Mouse (Mus musculus) embryonic facial prominence, embryonic 11.5 days (tissue): ENCODE data around the gene Mapk9. TPM values are rescaled to one million over a fixed set of nuclear protein-coding genes. Genes with fewer than 3 reads are reported as not detected.
A peak's percentile ranks its signal among the peaks of the same experiment; 100 is the strongest.

ENCODE experiments used
- ATAC-seq: fragments of 200-750 bp; cut with Nextera tagmentation; replicated peaks from 2 replicates; pipeline ENCODE4 v1.8.0; 2017; ENCODE audit warnings: low read depth; ENCODE audit not compliant: insufficient number of reproducible peaks, low FRiP score, low TSS enrichment
- DNase-seq: peaks from one replicate; pipeline ENCODE4 v3.0.0-alpha.2; 2015; ENCODE audit warnings: low spot score
- H3K27ac ChIP-seq: fragments of 300-500 bp; sonication (generic); replicated peaks from 2 replicates; pipeline ENCODE4 v1.5.1; 2014; ENCODE audit warnings: mild to moderate bottlenecking, low read depth, low read length, control low read depth
- H3K27me3 ChIP-seq: fragments of 300-500 bp; sonication (generic); 2 replicates; pipeline ENCODE4 v1.6.1; 2014; ENCODE audit warnings: mild to moderate bottlenecking, low read length, moderate library complexity, mixed read lengths; ENCODE audit not compliant: control insufficient read depth, insufficient read depth
- H3K36me3 ChIP-seq: fragments of 300-500 bp; sonication (generic); replicated peaks from 2 replicates; pipeline ENCODE4 v1.6.1; 2014; ENCODE audit warnings: low read depth, mild to moderate bottlenecking, low read length, moderate library complexity, mixed read lengths; ENCODE audit not compliant: control insufficient read depth, insufficient read depth
- H3K4me1 ChIP-seq: fragments of 300-500 bp; sonication (generic); 2 replicates; pipeline ENCODE4 v1.6.1; 2014; ENCODE audit warnings: low read length, mixed read lengths; ENCODE audit not compliant: control insufficient read depth, insufficient read depth
- H3K4me2 ChIP-seq: fragments of 300-500 bp; sonication (generic); 2 replicates; pipeline ENCODE4 v1.6.1; 2014; ENCODE audit warnings: low read depth, mild to moderate bottlenecking, control low read depth, low read length, moderate library complexity
- H3K4me3 ChIP-seq: fragments of 300-500 bp; sonication (generic); 2 replicates; pipeline ENCODE4 v1.5.1; 2014; ENCODE audit warnings: low read depth, low read length, control low read depth
- H3K9ac ChIP-seq: fragments of 300-500 bp; sonication (generic); replicated peaks from 2 replicates; pipeline ENCODE4 v1.6.1; 2014; ENCODE audit warnings: mild to moderate bottlenecking, control low read depth, low read length
- H3K9me3 ChIP-seq: fragments of 300-500 bp; sonication (generic); replicated peaks from 2 replicates; pipeline ENCODE4 v1.6.1; 2016; ENCODE audit warnings: mild to moderate bottlenecking, low read length, inconsistent platforms, mixed read lengths; ENCODE audit not compliant: control insufficient read depth
- WGBS: fragments of 180-500 bp; shearing (Covaris S2); extraction: QIAGEN DNeasy Blood & Tissue Kit; methylation state at CpG from one replicate; pipeline ENCODE4 v1.1.7; 2014; 5-methylcytosine and 5-hydroxymethylcytosine counted together
- polyA plus RNA-seq: library from polyadenylated mRNA; unstranded; fragments of >200 nt; fragmentation: Nextera tagmentation; extraction: Ambion mirVana; gene quantifications from 2 replicates; pipeline ENCODE4 v1.2.1, GENCODE M21; 2014

The Mapk9 gene
- polyA plus RNA-seq, 1 experiment from 2014 or later, result 43.1 TPM

- H3K27me3 ChIP-seq, result peaks cover 20% of the 10 kb centered on the region
- DNase-seq, result peak; percentile 83
Measured at GRCm38 (mm10) chr11:49901659-49902458, 55.3 kb downstream of the Mapk9 start, which contains the start of gene Rasgef1c. Gene Rasgef1c (plus strand): TSS chr11:49901835.

GRCm38 (mm10) chr11:49903333-49903732, 56.8 kb downstream of the Mapk9 start:
- Histone ChIP-seq H3K4me3 (no peak overlapping the region), H3K36me3 (no peaks in the 10 kb centered on the region), H3K27ac (no peak overlapping the region), H3K4me1 (no peaks in the 10 kb centered on the region), H3K4me2 (no peak overlapping the region), H3K9me3 (no peaks in the 10 kb centered on the region), H3K9ac (no peak overlapping the region), H3K27me3 (peaks cover 20% of the 10 kb centered on the region)
- peak; percentile 67 for DNase-seq
- no peak for ATAC-seq
- 10% methylated on average over 7 of the region's 7 CpGs for WGBS

More at GRCm38 (mm10) chr11:49901659-49902458, 55.3 kb downstream of the Mapk9 start, which contains the start of gene Rasgef1c:
- ATAC-seq, result peak; percentile 81; the same call in 1 of the 2 replicates
- Histone ChIP-seq H3K9ac (peak within 1 kb of the TSS; percentile 37), H3K36me3 (no peaks in the 10 kb centered on the region), H3K4me3 (peak within 1 kb of the TSS; percentile 60), H3K4me1 (no peaks in the 10 kb centered on the region), H3K27ac (no peak within 1 kb of the TSS), H3K4me2 (peak within 1 kb of the TSS; percentile 100), H3K9me3 (no peaks in the 10 kb centered on the region)
- 3% methylated on average over 79 of the region's 99 CpGs for WGBS

DNA sequence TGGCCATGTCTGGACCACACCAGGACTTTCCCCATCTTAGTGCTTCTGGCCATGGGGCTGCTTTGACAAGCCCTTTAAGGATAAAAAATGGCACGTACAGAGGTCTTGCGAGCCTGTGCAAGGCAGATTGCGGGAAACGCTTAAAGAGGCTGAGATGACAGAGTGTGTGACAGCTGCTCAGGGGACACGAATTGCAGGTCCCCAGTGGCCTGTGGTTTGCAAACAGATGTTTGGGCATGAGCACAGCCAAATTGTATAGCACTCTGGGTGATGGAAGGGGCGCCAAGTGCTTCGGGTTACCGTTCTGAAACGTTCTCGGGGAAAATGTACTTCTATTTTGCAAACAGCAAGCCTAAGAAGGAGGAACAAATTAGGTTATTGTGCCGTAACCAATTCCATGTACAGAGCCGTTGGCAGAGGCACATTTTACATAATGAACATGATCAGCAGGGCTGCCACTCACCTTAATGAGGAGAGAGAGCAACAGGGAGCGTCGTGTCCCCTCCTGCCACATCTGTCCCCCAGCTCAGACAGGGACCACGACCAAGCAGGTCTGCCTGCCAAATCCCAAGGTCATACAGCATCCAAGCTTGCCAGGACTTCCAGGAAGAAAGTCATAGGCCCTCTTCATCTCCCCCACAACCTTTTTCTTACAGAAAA, 72.1 kb downstream of the Mapk9 start:
- Histone ChIP-seq H3K9me3 (no peaks in the 10 kb centered on the region), H3K27me3 (no peaks in the 10 kb centered on the region), H3K4me1 (no peaks in the 10 kb centered on the region), H3K27ac (no peak overlapping the region), H3K36me3 (no peaks in the 10 kb centered on the region), H3K4me2 (no peak overlapping the region), H3K4me3 (no peak overlapping the region), H3K9ac (no peak overlapping the region)
- no peak for ATAC-seq
- 67% methylated on average over 15 of the region's 15 CpGs for WGBS
- no peak for DNase-seq

DNA sequence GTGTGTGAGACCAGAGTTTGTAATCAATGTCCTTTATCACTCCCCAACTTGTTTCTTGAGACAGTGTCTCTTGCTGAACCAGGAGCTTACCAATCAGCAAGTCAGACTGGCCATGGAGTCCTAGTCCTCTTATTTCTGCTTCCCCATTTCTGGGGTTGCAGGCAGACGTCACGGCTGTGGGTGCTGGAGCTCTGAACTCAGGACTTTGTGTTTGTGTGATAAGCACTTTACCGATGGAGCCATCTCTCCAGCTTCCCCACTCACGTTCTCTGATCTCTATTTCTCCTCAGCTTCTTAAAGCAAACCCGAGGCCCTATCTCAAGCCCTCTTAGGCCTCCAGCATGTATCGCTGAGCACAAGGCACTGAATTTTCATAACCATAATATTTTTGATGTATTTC, 72.8 kb downstream of the Mapk9 start:
- Histone ChIP-seq H3K4me2 (no peak overlapping the region), H3K36me3 (no peaks in the 10 kb centered on the region), H3K9ac (no peak overlapping the region), H3K27ac (no peak overlapping the region), H3K4me1 (no peaks in the 10 kb centered on the region), H3K9me3 (no peaks in the 10 kb centered on the region), H3K4me3 (no peak overlapping the region), H3K27me3 (no peaks in the 10 kb centered on the region)
- ATAC-seq, result no peak
- DNase-seq, result no peak
- WGBS, result 87% methylated on average over 6 of the region's 6 CpGs

DNA sequence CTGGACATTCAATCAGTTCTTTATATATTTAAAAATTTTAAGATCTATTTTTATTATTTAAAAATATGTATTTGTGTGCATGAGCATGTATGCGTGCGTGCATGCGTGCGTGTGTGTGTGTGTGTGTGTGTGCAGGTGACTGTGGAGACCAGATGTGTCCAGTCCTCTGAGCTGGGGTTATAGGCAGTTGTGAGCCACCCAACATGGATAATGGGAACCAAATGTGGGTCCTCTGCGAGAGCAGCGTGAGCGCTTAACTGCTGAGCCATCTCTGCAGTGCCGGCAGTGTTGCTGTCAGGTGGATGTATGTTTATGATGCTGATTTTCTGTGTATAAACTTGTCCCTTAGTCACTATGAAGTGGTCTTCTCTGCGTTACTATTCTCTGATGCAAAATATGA, 77.0 kb downstream of the Mapk9 start:
- no peaks in the 10 kb centered on the region; the same call in 1 of the 2 replicates for H3K4me1 ChIP-seq
- no peaks in the 10 kb centered on the region for H3K27me3 ChIP-seq
- DNase-seq, result peak; percentile 71
- H3K9ac ChIP-seq, result no peak overlapping the region
- WGBS, result 51% methylated on average over 9 of the region's 9 CpGs
- H3K4me3 ChIP-seq, result no peak overlapping the region
- no peak overlapping the region for H3K27ac ChIP-seq
- no peaks in the 10 kb centered on the region for H3K9me3 ChIP-seq
- H3K4me2 ChIP-seq, result no peak overlapping the region
- H3K36me3 ChIP-seq, result no peaks in the 10 kb centered on the region
- ATAC-seq, result no peak

GRCm38 (mm10) chr11:49926183-49926582, 79.6 kb downstream of the Mapk9 start:
- H3K4me3 ChIP-seq, result no peak overlapping the region
- no peak for ATAC-seq

DNA sequence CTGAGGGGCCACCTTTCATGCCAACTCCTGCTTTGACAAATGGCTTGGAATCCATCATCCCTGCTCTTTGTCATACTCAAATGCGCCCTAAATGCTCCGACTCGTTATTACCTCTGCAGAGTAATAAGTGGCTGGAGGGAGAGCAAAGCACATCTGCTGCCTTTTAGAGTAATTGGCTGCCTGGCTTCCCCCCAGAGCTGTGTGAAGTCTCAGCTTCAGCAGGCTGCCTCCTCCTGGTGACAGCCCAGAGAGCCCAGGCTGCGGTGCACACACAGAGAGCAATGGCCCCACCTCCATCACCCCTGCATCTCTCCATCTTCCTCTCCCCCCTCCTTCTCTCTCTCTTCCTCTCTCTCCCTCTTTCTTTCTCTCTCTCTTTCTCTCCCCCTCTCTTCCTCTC, 80.6 kb downstream of the Mapk9 start:
- 24% methylated on average over 4 of the region's 4 CpGs for WGBS
- Histone ChIP-seq H3K9ac (no peak overlapping the region), H3K27ac (no peak overlapping the region), H3K4me2 (no peak overlapping the region), H3K27me3 (no peaks in the 10 kb centered on the region), H3K9me3 (no peaks in the 10 kb centered on the region), H3K4me3 (no peak overlapping the region), H3K4me1 (no peaks in the 10 kb centered on the region; the same call in 1 of the 2 replicates), H3K36me3 (no peaks in the 10 kb centered on the region)
- DNase-seq, result peak; percentile 67
- ATAC-seq, result peak; percentile 70; the same call in 1 of the 2 replicates

More at GRCm38 (mm10) chr11:49926183-49926582, 79.6 kb downstream of the Mapk9 start:
- no peak overlapping the region for H3K4me2 ChIP-seq
- no peaks in the 10 kb centered on the region for H3K36me3 ChIP-seq
- H3K27me3 ChIP-seq, result no peaks in the 10 kb centered on the region
- no peak overlapping the region for H3K9ac ChIP-seq
- H3K27ac ChIP-seq, result no peak overlapping the region
- no peak for DNase-seq
- no peaks in the 10 kb centered on the region; the same call in 1 of the 2 replicates for H3K4me1 ChIP-seq
- H3K9me3 ChIP-seq, result no peaks in the 10 kb centered on the region
- WGBS, result 78% methylated on average over 7 of the region's 7 CpGs

DNA sequence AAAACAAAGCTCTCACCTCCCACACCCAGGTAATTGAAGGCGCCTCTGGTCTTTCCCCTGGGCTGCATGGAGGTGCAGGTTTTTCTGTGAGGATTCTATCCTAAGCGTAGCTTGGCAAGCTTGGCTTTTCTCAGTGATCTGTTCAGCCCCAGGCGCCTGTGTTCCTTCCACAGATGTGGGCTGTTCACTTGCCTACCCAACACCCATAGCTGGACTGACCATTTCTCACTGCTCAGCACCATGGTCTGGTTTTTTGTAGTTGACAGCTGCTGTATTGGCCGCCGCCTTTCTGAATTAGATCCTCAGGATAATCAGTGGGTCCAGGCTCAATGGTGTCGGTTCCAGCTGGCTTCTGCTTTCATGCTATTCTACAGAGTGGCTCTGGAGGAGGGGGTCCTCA, 81.1 kb downstream of the Mapk9 start:
- peak; percentile 60; the same call in 1 of the 2 replicates for ATAC-seq
- H3K9me3 ChIP-seq, result no peaks in the 10 kb centered on the region
- no peak overlapping the region for H3K4me3 ChIP-seq
- H3K9ac ChIP-seq, result no peak overlapping the region
- H3K36me3 ChIP-seq, result no peaks in the 10 kb centered on the region
- no peak overlapping the region for H3K4me2 ChIP-seq
- no peak overlapping the region for H3K27ac ChIP-seq
- no peaks in the 10 kb centered on the region for H3K27me3 ChIP-seq
- no peaks in the 10 kb centered on the region; the same call in 1 of the 2 replicates for H3K4me1 ChIP-seq
- 75% methylated on average over 6 of the region's 6 CpGs for WGBS
- DNase-seq, result no peak
